Mouse (Mus musculus) ES-E14 (cell line): ENCODE results near the gene Hacd4. TPM values are rescaled to one million over a fixed set of nuclear protein-coding genes. Genes with fewer than 3 reads are reported as not detected.

Experiments
- DNase-seq: peaks from one replicate; pipeline ENCODE4 v3.0.0-alpha.2; 2013; ENCODE audit warnings: low read depth, low spot score
- H3K27ac ChIP-seq: 2 replicates; pipeline ENCODE4 v1.5.1; 2012; ENCODE audit warnings: low read depth, mild to moderate bottlenecking, low read length, moderate library complexity, mixed read lengths; ENCODE audit not compliant: poor library complexity, insufficient read depth, severe bottlenecking
- H3K36me3 ChIP-seq: 2 replicates; pipeline ENCODE4 v1.6.1; 2012; ENCODE audit warnings: mild to moderate bottlenecking, low read length, moderate library complexity, mixed read lengths; ENCODE audit not compliant: control insufficient read depth, poor library complexity, insufficient read depth, severe bottlenecking
- H3K4me1 ChIP-seq, 2 experiments: fragments of 150-350 bp in 1 of 2; sonication (generic) in 1 of 2; 2 replicates each; pipeline ENCODE4 v1.6.1; 2012; ENCODE audit warnings: low read length in 2 of 2, mild to moderate bottlenecking in 1 of 2, mixed read lengths in 1 of 2; ENCODE audit not compliant: control insufficient read depth in 2 of 2, insufficient read depth in 2 of 2, poor library complexity in 1 of 2
- H3K4me3 ChIP-seq, 2 experiments: fragments of 150-350 bp in 1 of 2; sonication (generic) in 1 of 2; 2 replicates each; pipeline ENCODE4 v1.5.1; 2012; ENCODE audit warnings: low read length in 2 of 2, low read depth in 1 of 2, mild to moderate bottlenecking in 1 of 2, mixed read lengths in 1 of 2; ENCODE audit not compliant: insufficient read depth in 1 of 2, poor library complexity in 1 of 2, severe bottlenecking in 1 of 2
- H3K9ac ChIP-seq: 2 replicates; pipeline ENCODE4 v1.6.1; 2012; ENCODE audit warnings: low read depth, mild to moderate bottlenecking, low read length, mixed read lengths; ENCODE audit not compliant: poor library complexity, insufficient read depth, severe bottlenecking
- H3K9me3 ChIP-seq: fragments of 150-350 bp; sonication (generic); 2 replicates; pipeline ENCODE4 v1.6.1; 2012; ENCODE audit warnings: low read depth, mild to moderate bottlenecking, low read length; ENCODE audit not compliant: control insufficient read depth, insufficient read depth
- CHD2 ChIP-seq: IDR thresholded peaks from 2 replicates; pipeline ENCODE4 v1.6.1; 2014; ENCODE audit warnings: mild to moderate bottlenecking, low read depth, low read length, inconsistent platforms
- HCFC1 ChIP-seq: IDR thresholded peaks from 2 replicates; pipeline ENCODE4 v1.6.1; 2012; ENCODE audit warnings: low read length, inconsistent platforms, borderline replicate concordance; ENCODE audit not compliant: insufficient read depth
- MAFK ChIP-seq: IDR thresholded peaks from 2 replicates; pipeline ENCODE4 v1.6.1; 2014; ENCODE audit warnings: mild to moderate bottlenecking, low read depth, low read length, inconsistent platforms; ENCODE audit not compliant: insufficient read depth
- ZC3H11A ChIP-seq: IDR thresholded peaks from 2 replicates; pipeline ENCODE4 v1.6.1; 2012; ENCODE audit warnings: low read depth, mild to moderate bottlenecking, inconsistent platforms, low read length, borderline replicate concordance
- ZNF384 ChIP-seq: IDR thresholded peaks from 2 replicates; pipeline ENCODE4 v1.6.1; 2012; ENCODE audit warnings: low read depth, low read length, inconsistent platforms
- in situ Hi-C, 2 experiments: fragments of 600-800 bp; cut with MboI; formaldehyde crosslinking; loops; one replicate each; pipeline ENCODE4 v1.15.1; 2025; ENCODE audit warnings: low sequenced_read_pairs in 2 of 2, inconsistent platforms in 1 of 2; ENCODE audit not compliant: unreplicated experiment in 2 of 2
- total RNA-seq: library from RNA; depleted of rRNA; stranded (reverse); fragments of 300-350 nt; gene quantifications from 2 replicates; pipeline ENCODE4 v1.2.3, GENCODE M21; 2012

Gene Hacd4
- total RNA-seq, 1 experiment = 5.7 TPM

DNA sequence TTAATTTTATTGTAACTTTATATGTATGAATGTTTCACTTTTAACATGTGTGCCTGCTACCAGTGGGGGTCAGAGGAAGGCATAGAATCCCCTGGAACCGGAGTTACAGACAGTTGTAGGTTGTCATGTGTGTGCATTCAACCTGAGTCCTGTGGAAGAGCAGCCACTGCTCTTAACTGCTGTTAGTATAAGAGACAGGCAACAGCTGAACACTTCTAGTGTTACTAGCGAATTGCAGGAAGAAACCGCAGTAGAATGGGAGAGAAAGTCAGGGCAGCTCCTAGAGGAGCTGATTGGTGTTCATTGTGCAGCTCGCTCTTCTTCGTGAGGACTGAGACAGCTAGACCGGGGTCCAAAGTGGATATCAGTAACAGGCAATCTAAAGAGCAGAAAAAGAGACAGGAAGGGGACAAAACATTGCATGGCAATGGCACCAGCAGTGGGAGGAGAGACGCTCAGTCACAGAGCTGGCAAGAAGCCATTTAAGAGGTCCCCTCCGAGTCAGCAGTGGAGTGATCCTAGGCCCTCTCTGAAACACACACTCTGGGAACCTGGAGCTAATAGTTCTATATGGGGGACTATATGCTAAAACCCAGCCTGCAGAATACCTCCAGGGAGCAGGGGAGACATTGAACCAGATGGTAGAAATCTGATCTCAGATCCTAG is 24.4 kb upstream of the Hacd4 start:
- Histone ChIP-seq H3K9me3 (no peaks in the 10 kb centered on the region), H3K4me1 (no peaks in the 10 kb centered on the region), H3K27ac (no peak overlapping the region), H3K4me3 (no peak overlapping the region), H3K36me3 (no peaks in the 10 kb centered on the region), H3K9ac (no peak overlapping the region)
- TF ChIP-seq ZNF384 (no peak), HCFC1 (no peak), CHD2 (no peak), ZC3H11A (no peak), MAFK (no peak)
- DNase-seq = no peak
- in situ Hi-C loops = no loop called here

GRCm38 (mm10) chr4:88462501-88462900 is 23.8 kb upstream of the Hacd4 start:
- TF ChIP-seq MAFK = no peak
- no peak for TF ChIP-seq CHD2
- no peak for TF ChIP-seq HCFC1
- no peak for TF ChIP-seq ZNF384
- TF ChIP-seq ZC3H11A = no peak
- Histone ChIP-seq H3K27ac (no peak overlapping the region), H3K9me3 (no peaks in the 10 kb centered on the region), H3K9ac (no peak overlapping the region), H3K36me3 (no peaks in the 10 kb centered on the region), H3K4me3 (no peak overlapping the region), H3K4me1 (no peaks in the 10 kb centered on the region)
- no peak for DNase-seq
- in situ Hi-C loops = no loop called here

DNA sequence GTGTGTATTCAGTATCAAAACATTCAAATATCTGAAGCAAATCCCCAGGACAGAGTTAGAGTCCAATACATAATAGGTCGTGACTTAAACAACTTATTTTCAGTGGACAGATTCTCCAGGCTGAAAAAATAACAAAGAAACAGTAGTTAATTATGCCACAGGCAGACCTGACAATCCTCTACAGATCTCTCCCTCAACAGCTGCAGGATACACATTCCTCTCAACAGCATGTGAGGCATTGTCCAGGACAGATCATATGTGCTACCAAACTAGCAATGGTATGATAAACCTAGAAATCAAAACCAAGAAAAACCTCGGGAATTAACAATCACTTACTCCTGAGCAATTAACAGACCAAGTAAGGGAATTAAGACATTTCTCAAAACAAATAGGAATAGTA is 22.6 kb upstream of the Hacd4 start:
- no peak overlapping the region for H3K9ac ChIP-seq
- in situ Hi-C loops = no loop called here
- no peak for DNase-seq
- no peak for TF ChIP-seq MAFK
- no peak for TF ChIP-seq HCFC1
- TF ChIP-seq CHD2 = no peak
- no peak for TF ChIP-seq ZNF384
- TF ChIP-seq ZC3H11A = no peak
- H3K36me3 ChIP-seq = no peaks in the 10 kb centered on the region
- H3K9me3 ChIP-seq = no peaks in the 10 kb centered on the region
- H3K4me1 ChIP-seq = no peaks in the 10 kb centered on the region
- H3K4me3 ChIP-seq = no peak overlapping the region
- no peak overlapping the region for H3K27ac ChIP-seq

DNA sequence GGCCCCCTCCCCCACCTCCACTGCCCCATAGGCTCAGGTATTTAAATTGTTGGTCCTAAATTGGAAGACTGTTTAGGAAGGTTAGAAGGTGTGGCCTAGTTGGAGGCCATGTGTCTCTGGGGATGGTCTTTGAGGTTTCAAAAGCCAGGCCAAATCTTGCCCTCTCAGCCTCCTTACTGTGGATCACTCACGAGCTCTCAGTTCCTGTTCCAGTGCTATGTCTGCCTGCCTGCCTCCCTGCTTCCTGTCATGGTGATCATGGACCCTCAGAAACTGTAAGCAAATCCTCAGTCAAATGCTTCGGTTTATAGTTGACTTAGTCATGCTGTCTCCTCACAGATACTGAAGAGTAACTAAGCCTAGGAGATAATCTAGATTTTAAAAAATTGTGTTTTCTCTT is 19.9 kb upstream of the Hacd4 start:
- Histone ChIP-seq H3K27ac (no peak overlapping the region), H3K9ac (no peak overlapping the region), H3K4me3 (no peak overlapping the region), H3K36me3 (no peaks in the 10 kb centered on the region), H3K9me3 (no peaks in the 10 kb centered on the region), H3K4me1 (no peaks in the 10 kb centered on the region)
- in situ Hi-C loops = no loop called here
- DNase-seq = no peak
- no peak for TF ChIP-seq MAFK
- no peak for TF ChIP-seq HCFC1

DNA sequence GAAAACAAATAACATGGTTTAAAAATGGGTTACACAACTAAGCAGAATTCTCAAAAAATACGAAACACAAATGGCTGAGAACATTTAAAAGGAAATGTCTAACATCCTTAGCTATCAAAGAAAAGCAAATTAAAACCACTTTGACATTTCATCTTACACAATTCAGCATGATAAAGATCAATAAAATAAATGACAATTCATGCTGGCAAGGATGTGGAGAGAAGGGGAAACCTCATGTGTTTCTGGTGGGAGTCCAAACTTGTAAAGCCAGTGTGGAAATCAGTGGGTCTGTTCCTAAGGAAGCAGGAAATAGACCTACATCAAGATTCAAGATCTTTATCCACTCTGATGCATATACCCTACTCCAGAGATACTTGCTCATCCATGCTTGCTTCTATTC is 19.4 kb upstream of the Hacd4 start:
- H3K4me3 ChIP-seq = no peak overlapping the region
- TF ChIP-seq HCFC1 (no peak), CHD2 (no peak), MAFK (no peak), ZC3H11A (no peak), ZNF384 (no peak)
- no peaks in the 10 kb centered on the region for H3K36me3 ChIP-seq
- in situ Hi-C loops = no loop called here
- H3K9me3 ChIP-seq = no peaks in the 10 kb centered on the region
- H3K9ac ChIP-seq = no peak overlapping the region
- DNase-seq = no peak
- H3K4me1 ChIP-seq = no peaks in the 10 kb centered on the region
- no peak overlapping the region for H3K27ac ChIP-seq
